Mouse (Mus musculus) common myeloid progenitor, adult 5-6 weeks (primary cell): Measurements from ENCODE around the gene L1cam. TPM values are rescaled to one million over a fixed set of nuclear protein-coding genes. Genes with fewer than 3 reads are reported as not detected.

Source experiments
- ATAC-seq: replicated peaks from 2 replicates; pipeline ENCODE4 v1.8.0; 2016; ENCODE audit warnings: low read depth, mild to moderate bottlenecking, moderate TSS enrichment, inconsistent platforms; ENCODE audit not compliant: poor library complexity, severe bottlenecking
- total RNA-seq: library from RNA; stranded (forward); fragments of 200-1000, 187-1606 nt; gene quantifications from 2 replicates; pipeline ENCODE4 v1.2.3, GENCODE M21; 2017

The L1cam gene
- 0.37 and 1.4 TPM in 2 replicates for total RNA-seq

- 0 out of 2 replicates have a peak, but pooled peaks have one; percentile 39 for ATAC-seq
Observed at GRCm38 (mm10) chrX:73895719-73896118, at the start of gene L1cam. Gene L1cam (minus strand): TSS chrX:73896105.

GRCm38 (mm10) chrX:73942294-73942693, 46.4 kb upstream of the L1cam start:
- no peak for ATAC-seq

- ATAC-seq = no peak
Observed at GRCm38 (mm10) chrX:73941860-73942259, 46.0 kb upstream of the L1cam start.

GRCm38 (mm10) chrX:73931871-73932270, 36.0 kb upstream of the L1cam start:
- ATAC-seq = no peak

- peak; percentile 99 for ATAC-seq
Observed at GRCm38 (mm10) chrX:73930402-73931062, 34.6 kb upstream of the L1cam start, which contains the start of gene Renbp. Gene Renbp (minus strand): TSS chrX:73930850.

GRCm38 (mm10) chrX:73922550-73922882, 26.6 kb upstream of the L1cam start:
- ATAC-seq = no peak

- ATAC-seq = peak; percentile 96
Observed at GRCm38 (mm10) chrX:73921823-73922549, 26.1 kb upstream of the L1cam start, which contains the start of the genes Arhgap4 and Naa10. Gene Arhgap4 (minus strand): TSS chrX:73921870. Gene Naa10 (minus strand): TSS chrX:73921944.

GRCm38 (mm10) chrX:73921285-73921822, 25.4 kb upstream of the L1cam start:
- ATAC-seq = no peak

GRCm38 (mm10) chrX:73918631-73919030, 22.7 kb upstream of the L1cam start:
- ATAC-seq = no peak

- ATAC-seq = no peak
Observed at GRCm38 (mm10) chrX:73916945-73917344, 21.0 kb upstream of the L1cam start.

- peak; percentile 92 for ATAC-seq
Observed at GRCm38 (mm10) chrX:73914827-73915703, 19.2 kb upstream of the L1cam start.

- ATAC-seq = peak; percentile 59
Observed at GRCm38 (mm10) chrX:73911588-73911987, 15.7 kb upstream of the L1cam start.

- ATAC-seq = peak; percentile 9; the same call in 1 of the 2 replicates
Observed at GRCm38 (mm10) chrX:73911156-73911555, 15.3 kb upstream of the L1cam start.

GRCm38 (mm10) chrX:73910451-73910850, 14.5 kb upstream of the L1cam start:
- ATAC-seq = no peak

GRCm38 (mm10) chrX:73910049-73910448, 14.1 kb upstream of the L1cam start:
- no peak for ATAC-seq

- peak; percentile 69; the same call in 1 of the 2 replicates for ATAC-seq
Observed at GRCm38 (mm10) chrX:73897959-73898358, 2.1 kb upstream of the L1cam start.

- ATAC-seq = no peak
Observed at GRCm38 (mm10) chrX:73892833-73893232, 3.1 kb downstream of the L1cam start.

- ATAC-seq = no peak
Observed at GRCm38 (mm10) chrX:73891551-73892152, 4.3 kb downstream of the L1cam start, which contains the start of gene Avpr2. Gene Avpr2 (plus strand): TSS chrX:73892102.

- ATAC-seq = no peak
Observed at GRCm38 (mm10) chrX:73881463-73881862, 14.4 kb downstream of the L1cam start.

GRCm38 (mm10) chrX:73881036-73881427, 14.9 kb downstream of the L1cam start:
- 0 out of 2 replicates have a peak, but pooled peaks have one; percentile 15 for ATAC-seq
